Mouse (Mus musculus): ENCODE results near the gene Ly6g6c.

GRCm38 (mm10) chr17:35048932-35049440, 16.2 kb upstream of the Ly6g6c start:
- no peak for TF ChIP-seq CTCF (IDR thresholded peaks at IDR 0.05; ENCODE audit: control insufficient read depth, insufficient read depth, low read length)
- no peak for TF ChIP-seq POLR2A (IDR thresholded peaks at IDR 0.05; ENCODE audit: borderline replicate concordance, control insufficient read depth, low read depth, low read length)
